Mouse (Mus musculus) adrenal gland, adult 2 months (tissue): ENCODE measurements around the gene Ston1. TPM values are rescaled to one million over a fixed set of nuclear protein-coding genes. Genes with fewer than 3 reads are reported as not detected.

ENCODE experiments used
- DNase-seq: peaks from one replicate; pipeline ENCODE4 v3.0.0; 2021
- polyA plus RNA-seq: library from polyadenylated mRNA; depleted of rRNA; stranded (reverse); fragments of >200 nt; gene quantifications from 2 replicates; pipeline ENCODE4 v1.2.3, GENCODE M21; 2012
- total RNA-seq, 2 experiments: library from RNA; stranded (reverse); gene quantifications; 2 replicates each; pipeline ENCODE4 v1.2.3; 2021

The Ston1 gene
- total and polyA plus RNA-seq, 3 experiments, result 13.6 to 46.7 (median 39.0) TPM

DNA sequence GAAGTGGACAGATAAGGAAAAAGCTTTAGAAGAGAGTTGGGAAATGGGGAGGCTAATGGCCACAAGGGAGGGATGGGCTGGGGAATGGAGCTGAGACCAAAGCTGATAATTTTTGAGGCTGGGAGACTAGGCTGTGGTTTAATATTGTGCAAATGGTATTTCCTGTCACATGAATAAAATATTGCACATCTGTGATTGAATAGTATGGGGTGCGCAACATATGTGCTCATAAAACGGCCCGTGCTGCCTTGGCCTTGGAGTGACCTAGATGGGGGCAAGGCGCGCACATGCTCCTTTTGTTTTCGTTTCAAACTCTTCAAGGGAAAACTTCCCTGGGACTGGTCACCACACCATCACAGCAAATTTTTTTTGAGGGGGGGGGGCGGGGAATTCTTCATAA, 28.4 kb downstream of the Ston1 start:
- no peak for DNase-seq

DNA sequence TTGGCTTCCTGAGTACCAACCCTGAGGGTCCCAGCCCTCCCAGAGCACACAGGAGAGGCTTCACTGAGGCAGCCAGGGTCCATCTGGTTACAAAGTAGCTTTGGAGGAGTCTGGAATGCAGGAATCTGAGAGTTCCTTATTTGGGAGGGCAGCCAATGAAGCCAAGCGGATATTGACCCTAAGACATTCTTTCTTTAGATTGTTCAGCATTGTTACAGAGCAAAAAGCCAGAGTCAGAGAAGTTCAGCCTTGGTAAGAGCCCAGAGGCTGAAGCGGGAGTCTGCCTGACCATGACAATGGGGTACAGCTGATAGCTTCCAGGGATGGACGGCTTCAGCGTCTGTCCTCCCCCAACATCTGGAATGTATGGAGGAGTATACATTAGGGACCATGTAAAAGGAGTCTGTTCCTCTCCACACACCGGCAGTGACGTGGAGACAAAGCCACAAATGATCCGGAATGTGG, 28.9 kb downstream of the Ston1 start:
- DNase-seq, result no peak

DNA sequence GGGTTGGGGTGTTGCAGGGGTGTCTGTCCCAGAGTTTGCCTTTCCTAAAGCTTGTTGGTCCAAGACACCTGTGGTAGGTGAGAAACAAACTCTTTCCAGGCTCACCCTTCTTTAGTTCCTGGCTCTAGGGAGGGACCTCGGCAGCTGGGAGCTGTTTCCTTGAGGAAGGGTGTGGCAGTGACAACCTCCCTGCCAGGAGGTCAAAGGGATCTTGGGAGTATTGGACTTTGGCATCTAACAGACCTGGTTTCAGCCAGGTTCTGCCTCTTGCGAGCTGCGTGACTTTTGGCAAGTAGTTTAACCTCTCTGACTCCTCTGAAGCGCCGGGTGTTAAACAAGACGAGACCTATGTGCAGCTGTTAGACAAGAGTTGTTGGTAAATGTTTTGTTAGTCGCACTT, 29.7 kb downstream of the Ston1 start:
- DNase-seq, result no peak

DNA sequence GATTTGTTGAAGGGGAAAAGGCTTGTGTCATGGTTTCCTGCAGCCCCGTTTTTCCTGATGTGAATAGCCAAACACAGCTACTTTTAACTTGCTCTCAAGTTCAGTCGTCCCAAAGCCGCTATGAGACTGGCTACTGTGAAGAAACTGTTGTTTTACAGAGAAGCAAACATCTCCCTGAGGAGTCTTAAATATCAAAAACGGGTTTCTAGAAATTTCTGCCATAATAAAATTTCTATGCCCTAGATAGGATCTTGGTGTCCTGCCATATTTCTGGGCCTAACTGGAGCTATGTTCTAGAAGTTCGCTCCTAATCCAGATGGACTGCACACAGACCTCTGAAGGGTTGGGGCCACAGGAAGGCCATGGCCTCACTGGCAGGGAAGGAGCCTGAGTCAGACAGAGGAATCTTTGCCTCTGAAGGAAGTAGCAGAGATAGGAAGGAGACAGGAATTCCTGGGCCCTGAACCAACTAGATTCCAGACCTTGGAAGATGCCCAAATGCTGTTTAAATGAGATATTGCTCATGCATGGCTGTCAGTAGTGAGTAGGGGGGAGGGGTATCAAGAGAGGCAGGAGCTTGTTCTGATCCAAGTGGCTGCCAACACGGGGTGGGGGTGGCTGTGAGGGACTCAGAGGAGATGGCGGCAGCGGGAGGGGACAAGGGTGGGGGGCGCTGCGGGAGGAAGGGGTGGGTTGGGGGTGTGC, 31.3 kb downstream of the Ston1 start:
- DNase-seq, result peak; percentile 87

DNA sequence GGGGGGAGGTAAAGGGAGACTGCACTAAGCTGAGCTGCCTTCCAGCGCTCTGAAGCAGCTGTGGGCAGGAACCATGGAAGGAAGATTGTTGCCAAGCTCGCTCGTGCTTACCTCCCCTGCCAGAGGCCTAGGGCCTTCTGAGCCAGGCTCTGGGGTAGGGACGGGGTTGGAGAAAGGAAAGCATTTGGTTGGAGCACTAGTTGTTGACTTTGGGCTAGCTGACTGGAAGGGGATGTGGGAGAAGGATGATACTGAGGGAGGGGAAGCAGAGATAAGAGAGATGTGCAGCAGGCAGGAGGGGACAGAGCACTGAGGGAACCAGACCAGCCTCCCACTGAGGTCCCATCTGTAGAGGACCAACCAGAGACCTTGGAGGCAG, 31.9 kb downstream of the Ston1 start:
- DNase-seq, result no peak

DNA sequence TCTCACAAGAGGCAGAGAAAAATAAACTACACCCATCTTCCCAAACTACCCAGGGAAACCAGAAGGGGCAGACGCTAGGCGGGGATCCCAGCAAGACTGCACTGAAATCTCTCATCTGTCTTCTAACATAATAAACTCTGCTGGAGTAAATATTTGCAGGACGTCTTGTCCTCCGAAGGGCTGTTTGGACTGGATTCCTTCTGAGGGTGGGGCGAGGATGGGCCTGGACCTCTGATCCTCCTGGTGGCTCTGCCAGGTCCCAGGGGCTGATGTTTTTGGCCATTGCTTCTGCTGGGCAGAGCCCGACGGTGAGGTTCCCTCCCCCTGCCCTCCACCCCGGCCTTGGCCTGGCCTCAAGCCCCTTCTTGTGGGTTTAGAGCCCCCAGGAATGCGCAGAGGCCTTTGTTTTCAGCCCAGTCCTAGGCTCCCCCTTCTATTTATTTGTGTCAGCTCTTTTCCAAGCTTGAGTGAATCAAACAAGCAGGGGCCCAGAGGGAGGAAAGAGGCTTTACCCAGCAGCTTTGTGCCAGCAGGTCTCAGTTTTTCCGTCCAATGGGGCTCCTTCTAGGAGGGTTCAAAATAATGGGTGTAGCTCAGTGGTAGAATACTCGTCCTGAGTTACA, 32.6 kb downstream of the Ston1 start:
- DNase-seq, result peak; percentile 41

DNA sequence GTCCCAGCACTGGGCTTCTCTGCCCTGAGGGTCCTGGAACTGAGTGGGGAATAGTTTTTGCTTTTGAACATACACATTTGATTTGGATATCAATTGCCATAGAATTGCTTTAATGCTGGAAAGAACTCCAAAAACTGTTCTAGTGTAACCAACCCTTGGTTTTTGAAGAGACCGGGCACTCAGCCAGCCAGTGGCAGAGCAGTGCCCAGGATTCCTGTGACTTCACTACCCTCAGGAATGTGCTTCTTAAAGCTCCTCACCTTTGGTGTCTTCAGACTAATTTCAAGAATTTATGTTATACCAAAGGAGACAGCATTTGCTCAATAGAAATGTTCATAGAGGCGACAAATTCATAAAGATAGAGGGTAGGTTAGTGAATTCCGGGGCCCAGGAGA, 33.1 kb downstream of the Ston1 start:
- DNase-seq, result peak; percentile 57

DNA sequence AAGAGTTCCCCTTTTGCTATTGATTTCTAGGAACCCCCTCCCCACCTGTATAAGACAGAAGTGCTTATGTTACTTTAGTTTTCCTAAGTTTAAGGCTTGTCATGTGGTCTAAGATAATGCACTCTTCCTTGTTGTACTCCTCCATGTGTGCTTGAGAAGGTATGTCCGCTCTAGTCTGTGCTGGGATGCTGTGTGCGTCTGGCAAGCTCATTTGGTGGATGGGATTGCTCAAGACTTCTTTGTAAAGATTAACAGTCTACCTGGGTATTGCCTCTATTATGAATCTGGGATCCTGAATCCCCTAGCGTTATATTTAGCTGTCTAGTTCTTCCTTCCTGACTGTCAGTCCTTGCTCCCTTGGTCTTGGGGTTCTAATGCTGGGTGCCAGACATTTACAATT, 35.1 kb downstream of the Ston1 start:
- DNase-seq, result no peak

DNA sequence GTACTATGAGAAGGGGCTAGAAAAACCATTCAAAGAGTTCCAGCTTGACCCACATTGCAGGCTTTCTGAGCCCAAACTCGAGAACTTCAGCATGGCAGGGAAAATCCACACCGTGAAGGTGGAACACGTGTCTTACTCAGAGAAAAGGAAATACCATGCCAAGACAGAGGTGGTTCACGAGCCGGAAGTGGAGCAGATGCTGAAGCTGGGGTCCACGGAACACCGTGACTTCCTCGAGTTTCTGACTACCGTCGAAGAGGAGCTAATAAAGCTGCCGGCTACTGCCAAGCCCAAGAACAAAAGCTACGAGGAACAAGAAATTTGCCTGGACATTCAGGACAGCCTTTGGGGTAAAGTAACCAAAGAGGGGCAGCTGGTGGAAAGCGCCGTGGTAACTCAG, 38.6 kb downstream of the Ston1 start:
- DNase-seq, result no peak

DNA sequence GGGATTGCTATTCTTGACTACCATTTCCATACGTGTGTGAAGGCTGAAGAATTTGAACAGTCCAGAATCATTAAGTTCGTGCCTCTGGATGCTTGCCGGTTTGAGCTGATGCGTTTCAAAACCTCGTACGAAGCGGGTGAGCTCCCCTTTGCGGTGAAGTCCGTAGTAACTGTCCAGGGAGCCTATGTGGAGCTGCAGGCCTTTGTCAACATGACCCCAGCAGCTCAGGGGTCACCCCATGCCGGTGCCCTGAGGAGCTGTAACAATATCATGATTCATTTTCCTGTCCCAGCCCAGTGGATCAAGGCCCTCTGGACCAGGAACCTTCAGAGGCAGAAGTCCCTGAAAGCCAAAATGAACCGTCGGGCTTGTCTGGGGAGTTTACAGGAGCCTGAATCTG, 39.1 kb downstream of the Ston1 start:
- peak; percentile 69 for DNase-seq

DNA sequence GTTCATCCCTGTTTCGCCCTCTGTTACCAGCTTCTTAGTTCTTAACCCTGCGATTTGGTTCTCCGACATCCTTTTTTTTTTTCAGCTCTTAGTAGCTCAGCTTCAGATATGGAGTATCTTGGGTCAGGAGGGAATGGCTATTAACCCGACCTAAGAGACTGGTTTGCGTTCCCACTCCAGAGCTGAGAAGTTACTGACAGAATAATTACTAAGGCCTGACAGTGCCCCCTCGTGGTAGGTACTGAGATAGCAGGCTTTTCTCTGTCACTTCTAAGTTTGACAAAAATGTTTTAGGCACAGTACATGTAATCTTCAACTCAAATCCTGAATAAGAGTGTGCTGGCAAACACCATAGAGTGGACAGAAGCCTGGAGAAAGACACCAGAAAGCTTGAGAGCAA, 43.5 kb downstream of the Ston1 start:
- peak; percentile 68 for DNase-seq

DNA sequence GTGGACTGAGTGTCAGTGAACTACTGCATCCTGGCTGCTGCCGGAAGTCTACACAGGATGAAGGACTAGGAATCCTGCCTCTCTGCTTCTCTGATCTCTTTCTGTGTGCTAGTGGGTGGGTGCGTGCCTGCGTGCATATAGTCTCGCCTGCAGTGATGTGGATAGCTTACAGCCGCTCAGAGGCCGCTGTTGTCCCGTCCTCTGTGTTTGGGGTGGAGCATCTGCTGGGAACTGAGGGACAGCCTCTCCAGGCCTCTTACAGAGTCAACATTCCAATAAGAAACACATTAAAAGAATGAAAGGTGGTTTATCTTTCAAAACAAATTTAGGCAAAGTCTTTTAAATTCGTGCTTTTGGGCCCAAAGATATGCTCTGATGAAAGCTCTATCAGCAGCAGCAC, 44.4 kb downstream of the Ston1 start:
- DNase-seq, result no peak

DNA sequence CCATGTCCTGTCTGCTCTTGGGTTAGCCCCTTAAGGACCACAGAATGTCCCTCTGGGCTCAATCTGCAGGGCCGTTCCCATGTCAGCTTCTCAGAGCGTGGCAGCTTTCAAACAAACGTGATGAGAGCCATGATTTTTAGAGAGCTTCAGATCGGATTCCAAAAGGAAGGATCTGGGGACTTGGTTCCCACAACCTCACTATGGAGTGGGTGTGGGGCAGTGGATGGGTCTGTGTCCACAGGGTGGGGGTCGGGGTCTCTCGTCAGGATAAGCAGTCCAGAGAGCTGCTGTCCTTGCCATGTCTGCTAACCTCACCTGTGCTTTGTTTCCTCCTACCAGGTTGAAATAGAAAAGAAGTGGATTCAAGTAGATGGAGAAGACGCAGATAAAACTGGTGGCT, 47.4 kb downstream of the Ston1 start:
- no peak for DNase-seq

DNA sequence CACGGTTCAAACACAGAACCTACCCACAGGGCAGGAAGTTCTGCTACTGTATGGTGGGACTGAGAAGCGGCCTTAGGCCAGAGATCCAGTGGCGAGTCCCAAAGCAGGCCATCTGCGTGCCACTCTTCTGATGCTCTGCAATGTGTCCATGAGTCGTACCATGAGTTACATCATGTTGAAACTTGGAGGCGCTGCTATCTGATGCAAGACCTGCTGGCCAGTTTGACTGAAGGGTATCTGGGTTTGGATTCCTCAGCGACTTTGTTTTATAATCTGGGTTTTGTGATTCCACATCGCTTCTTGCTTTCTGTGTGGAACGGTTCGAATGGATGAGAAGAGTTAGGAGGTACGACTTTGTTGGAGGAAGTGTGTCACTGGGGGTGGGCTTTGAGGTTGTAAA, 47.8 kb downstream of the Ston1 start:
- no peak for DNase-seq

DNA sequence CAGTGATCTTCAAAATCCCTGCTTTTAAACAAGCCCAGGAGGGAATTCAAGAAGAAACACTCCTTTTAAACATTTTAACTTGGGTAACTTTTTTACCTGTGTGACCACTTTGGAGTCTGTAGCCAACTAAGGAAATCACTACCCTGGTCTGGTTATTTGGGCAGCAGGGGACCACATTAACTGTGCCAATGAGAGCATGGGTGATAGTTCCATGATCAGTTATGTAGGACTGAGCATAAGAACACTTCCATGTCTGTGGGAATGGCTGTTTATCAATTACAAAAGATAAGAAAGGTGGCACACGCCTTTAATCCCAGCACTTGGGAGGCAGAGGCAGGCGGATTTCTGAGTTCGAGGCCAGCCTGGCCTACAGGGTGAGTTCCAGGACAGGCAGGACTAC, 49.7 kb downstream of the Ston1 start:
- DNase-seq, result no peak

DNA sequence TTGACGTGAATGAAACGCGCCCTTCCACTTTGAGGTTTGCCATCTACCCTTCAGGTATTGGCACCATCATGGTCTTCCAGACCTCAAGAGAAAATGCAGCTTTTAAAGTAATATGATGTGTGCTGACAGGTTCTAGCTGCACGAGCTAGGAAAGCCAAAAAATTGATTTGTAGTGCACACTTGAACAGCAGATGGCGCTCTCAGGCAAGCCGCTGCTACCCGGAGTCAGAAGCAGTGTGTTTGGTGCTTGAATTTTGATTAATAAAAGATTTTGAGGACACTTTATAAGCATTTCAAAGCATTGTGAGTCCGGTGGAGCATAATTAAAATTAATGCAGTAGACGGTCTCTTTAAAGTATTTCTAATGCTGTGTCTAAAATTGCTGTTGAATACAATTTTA, 54.5 kb downstream of the Ston1 start:
- peak; percentile 51 for DNase-seq

DNA sequence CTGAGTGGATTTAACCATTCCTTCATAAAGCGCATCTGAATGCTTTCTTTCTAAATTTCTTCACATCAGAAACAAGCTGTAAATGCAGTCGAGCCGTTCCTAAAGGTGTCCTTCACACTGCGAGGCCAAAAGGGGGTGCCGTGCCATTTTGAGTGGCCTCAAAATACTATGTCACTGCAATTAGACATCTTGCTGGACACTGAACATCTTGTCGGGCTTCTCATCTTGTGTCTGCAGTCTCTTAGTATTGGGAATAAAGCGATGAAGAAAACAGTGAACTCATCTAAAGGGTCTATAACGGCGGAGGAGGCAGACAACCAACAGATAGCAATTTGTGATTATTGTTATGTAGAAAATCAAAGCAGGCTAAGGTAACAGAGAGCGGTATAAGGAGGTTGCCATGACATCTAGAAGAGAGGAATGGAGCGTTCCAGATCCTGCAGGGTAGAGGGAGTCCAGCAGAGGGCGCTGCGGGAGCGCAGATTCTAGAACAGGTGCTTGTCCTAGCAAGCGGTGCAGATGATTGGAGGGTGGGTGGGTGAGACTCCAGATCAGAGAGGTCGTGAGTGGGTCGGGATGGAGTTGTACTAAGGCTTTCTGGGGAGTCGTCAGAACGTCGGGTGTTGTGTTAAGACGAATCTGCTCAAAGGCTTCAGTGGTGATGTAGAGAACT, 55.4 kb downstream of the Ston1 start:
- peak; percentile 70 for DNase-seq

DNA sequence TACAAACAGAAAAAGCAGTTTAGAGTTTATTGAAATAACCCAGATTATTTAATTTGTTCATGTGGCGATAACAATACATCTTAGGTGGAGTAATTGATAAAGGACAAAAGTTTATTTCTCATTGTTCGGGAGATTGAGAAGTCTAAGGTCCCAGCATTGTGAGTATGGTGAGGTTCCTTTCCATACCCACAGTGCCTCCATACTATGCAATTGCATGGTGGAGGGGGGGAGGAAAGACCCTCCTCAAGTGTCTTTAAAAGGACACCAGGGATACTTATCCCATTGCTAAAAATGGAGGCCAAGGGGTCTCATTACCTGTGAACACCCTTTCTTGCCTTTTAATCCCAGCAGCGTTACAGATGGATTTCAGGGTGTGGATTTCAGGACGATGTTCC, 55.9 kb downstream of the Ston1 start:
- no peak for DNase-seq

DNA sequence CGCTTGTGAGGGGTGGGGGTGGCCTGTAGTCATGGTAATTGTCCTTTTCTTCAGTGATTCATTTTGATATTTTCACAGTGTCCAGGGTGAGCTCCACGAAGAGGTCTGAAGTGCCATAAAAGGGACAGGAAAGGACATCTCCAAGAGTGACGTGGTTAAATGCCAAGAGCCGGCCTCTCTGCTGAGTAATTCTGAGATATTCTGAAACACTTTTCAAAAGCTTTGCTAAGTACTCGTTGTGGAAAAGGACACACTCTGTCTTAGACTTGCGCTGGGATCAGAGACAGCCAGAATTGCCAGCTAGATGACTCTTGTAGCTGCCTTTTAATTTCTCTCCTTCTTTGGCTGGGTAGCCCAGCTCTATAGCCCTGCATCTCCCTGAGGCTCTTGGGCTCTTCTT, 61.0 kb downstream of the Ston1 start:
- peak; percentile 30 for DNase-seq

DNA sequence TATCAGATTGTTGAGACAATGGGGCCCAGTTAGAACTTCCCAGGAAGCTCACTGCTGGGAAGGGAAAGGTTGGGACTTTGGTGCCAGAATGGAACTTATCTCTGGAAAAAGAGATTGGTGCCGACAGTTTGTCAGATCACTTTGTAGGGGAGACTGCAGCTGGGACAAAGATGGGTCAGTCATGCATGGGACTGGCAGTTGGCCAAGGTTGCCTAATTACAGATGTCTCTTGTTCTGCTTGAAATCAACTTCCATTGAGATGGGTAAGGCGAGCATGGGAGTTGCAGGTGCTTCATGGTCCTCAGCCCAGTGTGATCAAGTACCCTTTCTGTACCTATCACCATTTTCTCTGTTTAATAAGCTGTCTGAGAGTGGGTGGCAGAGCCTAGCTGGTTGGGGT, 68.6 kb downstream of the Ston1 start:
- no peak for DNase-seq

DNA sequence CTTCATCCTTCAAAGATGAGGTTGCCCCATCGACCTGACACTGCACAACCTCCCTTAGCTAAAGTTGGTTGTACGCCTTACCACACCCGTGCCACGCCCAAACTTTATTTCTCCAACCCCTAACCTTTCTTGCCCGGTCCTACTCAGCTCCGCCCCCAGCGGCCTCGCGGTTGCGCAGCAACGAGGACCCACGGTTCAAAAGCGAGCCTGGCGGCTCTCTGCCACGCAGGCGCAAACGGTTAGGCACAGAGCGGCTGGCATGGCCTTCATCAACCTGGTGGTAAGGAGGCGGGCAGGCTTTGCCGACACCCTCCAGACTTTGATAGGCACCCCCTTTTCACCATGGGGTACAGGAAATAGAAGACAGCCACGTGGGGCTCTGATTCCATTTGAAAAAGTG, 71.0 kb downstream of the Ston1 start, which contains the start of gene Gtf2a1l:
TSS of gene Gtf2a1l (plus strand) at position 209 of the 400 bp plus-strand sequence.
- DNase-seq, result peak; percentile 56

DNA sequence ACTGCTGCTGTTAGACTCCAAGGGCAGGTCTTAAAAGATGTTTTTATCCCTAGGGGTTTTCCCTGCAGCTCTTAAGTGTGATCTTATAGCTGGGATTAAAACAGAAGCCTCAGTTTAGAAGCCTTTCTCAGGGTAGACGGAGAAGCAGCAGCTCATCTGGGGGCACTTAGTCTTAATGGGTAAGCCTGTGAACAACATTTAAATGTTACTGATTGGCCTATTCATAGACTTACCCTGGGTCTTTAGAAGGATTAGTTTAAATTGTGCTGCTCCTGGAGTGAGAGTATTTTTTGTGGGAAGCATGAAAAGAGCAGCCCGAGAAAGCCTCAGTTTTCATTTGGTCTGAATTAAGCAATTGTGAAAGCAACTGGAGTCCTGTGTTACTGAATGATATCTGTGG, 72.4 kb downstream of the Ston1 start:
- no peak for DNase-seq

DNA sequence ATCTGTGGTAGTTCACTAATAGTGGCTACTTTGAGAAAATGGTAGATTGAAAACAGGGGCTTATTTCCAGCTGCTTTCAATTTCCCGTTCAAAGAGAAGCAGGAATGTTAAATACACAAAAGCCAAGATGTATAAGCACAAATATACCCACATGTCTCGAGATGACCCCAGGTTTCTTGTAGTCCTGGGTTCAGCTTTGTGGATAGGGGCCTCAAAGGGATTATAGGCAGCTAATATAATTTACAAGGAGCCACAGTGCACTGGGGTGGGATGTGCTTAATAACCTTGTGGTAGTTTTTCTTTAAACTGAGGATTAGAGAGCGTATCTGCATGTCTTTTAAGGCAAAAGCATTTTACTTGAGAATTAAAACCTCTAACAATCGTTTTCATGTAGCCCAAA, 73.3 kb downstream of the Ston1 start:
- DNase-seq, result no peak
